Mouse (Mus musculus) heart, embryonic 16.5 days (tissue): ENCODE measurements around the gene Myo7a. TPM values are rescaled to one million over a fixed set of nuclear protein-coding genes. Genes with fewer than 3 reads are reported as not detected.

Source experiments
- ATAC-seq: fragments of 200-750 bp; cut with Nextera tagmentation; replicated peaks from 2 replicates; pipeline ENCODE4 v1.8.0; 2017; ENCODE audit warnings: moderate number of reproducible peaks; ENCODE audit not compliant: insufficient read depth, low FRiP score; ENCODE audit errors: extremely low read depth
- H3K27ac ChIP-seq: fragments of 300-500 bp; sonication (generic); 2 replicates; pipeline ENCODE4 v1.5.1; 2014; ENCODE audit warnings: mild to moderate bottlenecking, low read length, control low read depth, moderate library complexity
- H3K27me3 ChIP-seq: fragments of 300-500 bp; sonication (generic); 2 replicates; pipeline ENCODE4 v1.6.1; 2014; ENCODE audit warnings: low read length, mixed read lengths; ENCODE audit not compliant: control insufficient read depth, insufficient read depth
- H3K36me3 ChIP-seq: fragments of 300-500 bp; sonication (generic); 2 replicates; pipeline ENCODE4 v1.6.1; 2014; ENCODE audit not compliant: control insufficient read depth, insufficient read depth
- H3K4me1 ChIP-seq: fragments of 300-500 bp; sonication (generic); 2 replicates; pipeline ENCODE4 v1.6.1; 2014; ENCODE audit warnings: low read length, mixed read lengths; ENCODE audit not compliant: control insufficient read depth, insufficient read depth
- H3K4me2 ChIP-seq: fragments of 300-500 bp; sonication (generic); 2 replicates; pipeline ENCODE4 v1.6.1; 2014; ENCODE audit warnings: low read depth, mild to moderate bottlenecking, control low read depth, low read length
- H3K4me3 ChIP-seq: fragments of 300-500 bp; sonication (generic); 2 replicates; pipeline ENCODE4 v1.5.1; 2014; ENCODE audit warnings: mild to moderate bottlenecking, control low read depth, low read length
- H3K9ac ChIP-seq: fragments of 300-500 bp; sonication (generic); 2 replicates; pipeline ENCODE4 v1.6.1; 2014; ENCODE audit warnings: low read length, control low read depth
- H3K9me3 ChIP-seq: fragments of 300-500 bp; sonication (generic); replicated peaks from 2 replicates; pipeline ENCODE4 v1.6.1; 2016; ENCODE audit warnings: low read length; ENCODE audit not compliant: control insufficient read depth
- WGBS: fragments of 180-500 bp; shearing (Covaris S2); extraction: QIAGEN DNeasy Blood & Tissue Kit; methylation state at CpG from one replicate; pipeline ENCODE4 v1.1.7; 2014; 5-methylcytosine and 5-hydroxymethylcytosine counted together
- polyA plus RNA-seq: library from polyadenylated mRNA; unstranded; fragments of >200 nt; fragmentation: Nextera tagmentation; extraction: Ambion mirVana; gene quantifications from 2 replicates; pipeline ENCODE4 v1.2.1, GENCODE M21; 2015

Myo7a gene
- polyA plus RNA-seq, 1 experiment from 2014 or later, result 4.8 TPM

GRCm38 (mm10) chr7:98102488-98102887, 16.8 kb downstream of the Myo7a start:
- H3K4me1 ChIP-seq, result peaks cover 16% of the 10 kb centered on the region
- H3K9me3 ChIP-seq, result peaks cover 3% of the 10 kb centered on the region
- H3K27me3 ChIP-seq, result no peaks in the 10 kb centered on the region; the same call in 1 of the 2 replicates
- H3K4me3 ChIP-seq, result no peak overlapping the region
- peak overlapping the region; percentile 72 for H3K9ac ChIP-seq
- H3K4me2 ChIP-seq, result peak overlapping the region; percentile 65; the same call in 1 of the 2 replicates
- peak overlapping the region; percentile 68; the same call in 1 of the 2 replicates for H3K27ac ChIP-seq
- WGBS, result 92% methylated on average over 11 of the region's 11 CpGs
- no peak for ATAC-seq
- H3K36me3 ChIP-seq, result peaks cover 2% of the 10 kb centered on the region

- 93% methylated on average over 8 of the region's 8 CpGs for WGBS
- Histone ChIP-seq H3K4me3 (no peak overlapping the region), H3K9ac (no peak overlapping the region), H3K27me3 (no peaks in the 10 kb centered on the region; the same call in 1 of the 2 replicates), H3K9me3 (peaks cover 9% of the 10 kb centered on the region), H3K36me3 (peaks cover 10% of the 10 kb centered on the region), H3K4me1 (peaks cover under 1% of the 10 kb centered on the region; the same call in 1 of the 2 replicates), H3K27ac (no peak overlapping the region), H3K4me2 (no peak overlapping the region)
- no peak for ATAC-seq
These were observed 21.8 kb downstream of the Myo7a start for GRCm38 (mm10) chr7:98097557-98097956.

GRCm38 (mm10) chr7:98095852-98096251, 23.5 kb downstream of the Myo7a start:
- H3K4me1 ChIP-seq, result no peaks in the 10 kb centered on the region
- WGBS, result 94% methylated on average over 4 of the region's 4 CpGs
- no peak overlapping the region for H3K27ac ChIP-seq

GRCm38 (mm10) chr7:98086346-98086745, 33.0 kb downstream of the Myo7a start:
- H3K9ac ChIP-seq, result no peak overlapping the region
- 40% methylated on average over 2 of the region's 2 CpGs for WGBS
- H3K4me3 ChIP-seq, result no peak overlapping the region
- H3K27me3 ChIP-seq, result no peaks in the 10 kb centered on the region
- H3K27ac ChIP-seq, result no peak overlapping the region
- no peaks in the 10 kb centered on the region for H3K9me3 ChIP-seq
- H3K36me3 ChIP-seq, result no peaks in the 10 kb centered on the region
- H3K4me2 ChIP-seq, result no peak overlapping the region
- no peak for ATAC-seq
- peaks cover 16% of the 10 kb centered on the region for H3K4me1 ChIP-seq

More at GRCm38 (mm10) chr7:98095852-98096251, 23.5 kb downstream of the Myo7a start:
- Histone ChIP-seq H3K36me3 (peaks cover 10% of the 10 kb centered on the region), H3K27me3 (no peaks in the 10 kb centered on the region; the same call in 1 of the 2 replicates), H3K9me3 (peaks cover 9% of the 10 kb centered on the region), H3K9ac (no peak overlapping the region), H3K4me2 (no peak overlapping the region), H3K4me3 (no peak overlapping the region)
- no peak for ATAC-seq

- no peak for ATAC-seq
- no peak overlapping the region; the same call in 1 of the 2 replicates for H3K9ac ChIP-seq
- WGBS, result 48% methylated on average over 7 of the region's 7 CpGs
These were observed 34.0 kb downstream of the Myo7a start for GRCm38 (mm10) chr7:98085314-98085713.

GRCm38 (mm10) chr7:98084541-98085293, 34.6 kb downstream of the Myo7a start:
- Histone ChIP-seq H3K9ac (peak overlapping the region; percentile 18), H3K4me3 (peak overlapping the region; percentile 14; the same call in 1 of the 2 replicates)

More at GRCm38 (mm10) chr7:98085314-98085713, 34.0 kb downstream of the Myo7a start:
- Histone ChIP-seq H3K4me1 (peaks cover 16% of the 10 kb centered on the region), H3K36me3 (no peaks in the 10 kb centered on the region), H3K27me3 (no peaks in the 10 kb centered on the region), H3K27ac (peak overlapping the region; percentile 18; the same call in 1 of the 2 replicates), H3K4me2 (peak overlapping the region; percentile 38), H3K9me3 (no peaks in the 10 kb centered on the region), H3K4me3 (peak overlapping the region; percentile 14; the same call in 1 of the 2 replicates)

GRCm38 (mm10) chr7:98082376-98082775, 36.9 kb downstream of the Myo7a start:
- WGBS, result 36% methylated on average over 5 of the region's 5 CpGs
- Histone ChIP-seq H3K4me2 (no peak overlapping the region), H3K27me3 (no peaks in the 10 kb centered on the region), H3K27ac (no peak overlapping the region), H3K4me1 (peaks cover 16% of the 10 kb centered on the region), H3K4me3 (no peak overlapping the region), H3K9me3 (no peaks in the 10 kb centered on the region), H3K9ac (no peak overlapping the region), H3K36me3 (no peaks in the 10 kb centered on the region)
- ATAC-seq, result no peak

More at GRCm38 (mm10) chr7:98084541-98085293, 34.6 kb downstream of the Myo7a start:
- peak; percentile 43; the same call in 1 of the 2 replicates for ATAC-seq
- Histone ChIP-seq H3K27me3 (no peaks in the 10 kb centered on the region), H3K27ac (peak overlapping the region; percentile 59), H3K4me2 (peak overlapping the region; percentile 38), H3K4me1 (peaks cover 16% of the 10 kb centered on the region), H3K36me3 (no peaks in the 10 kb centered on the region), H3K9me3 (no peaks in the 10 kb centered on the region)
- 25% methylated on average over 12 of the region's 12 CpGs for WGBS

GRCm38 (mm10) chr7:98077453-98077852, 41.9 kb downstream of the Myo7a start:
- WGBS, result 77% methylated on average over 11 of the region's 11 CpGs
- H3K9ac ChIP-seq, result no peak overlapping the region
- no peak overlapping the region for H3K4me2 ChIP-seq
- H3K27me3 ChIP-seq, result no peaks in the 10 kb centered on the region
- no peak overlapping the region for H3K27ac ChIP-seq
- no peaks in the 10 kb centered on the region for H3K9me3 ChIP-seq
- H3K36me3 ChIP-seq, result no peaks in the 10 kb centered on the region
- ATAC-seq, result no peak
- H3K4me3 ChIP-seq, result no peak overlapping the region
- no peaks in the 10 kb centered on the region for H3K4me1 ChIP-seq

- ATAC-seq, result no peak
These were observed 47.7 kb downstream of the Myo7a start for GRCm38 (mm10) chr7:98071620-98072019.

More at GRCm38 (mm10) chr7:98071620-98072019, 47.7 kb downstream of the Myo7a start:
- H3K9me3 ChIP-seq, result no peaks in the 10 kb centered on the region
- H3K36me3 ChIP-seq, result no peaks in the 10 kb centered on the region
- WGBS, result 29% methylated on average over 5 of the region's 5 CpGs
- H3K4me1 ChIP-seq, result no peaks in the 10 kb centered on the region
- H3K27me3 ChIP-seq, result no peaks in the 10 kb centered on the region
- no peak overlapping the region for H3K27ac ChIP-seq
- no peak overlapping the region for H3K4me3 ChIP-seq
- no peak overlapping the region for H3K9ac ChIP-seq
- no peak overlapping the region for H3K4me2 ChIP-seq
